Mouse (Mus musculus): ENCODE results near the gene Kdm6a.
A peak's percentile ranks its signal among the peaks of the same experiment; 100 is the strongest.

Gene Kdm6a

GRCm38 (mm10) chrX:18162192-18162857 lies at the start of gene Kdm6a:
Gene Kdm6a (plus strand): TSS chrX:18162575.
- peak; percentile 98 for DNase-seq (ENCODE audit: low spot score)

GRCm38 (mm10) chrX:18145557-18145956 lies 16.8 kb upstream of the Kdm6a start, which contains the start of gene Dusp21:
Gene Dusp21 (plus strand): TSS chrX:18145857.
- DNase-seq (ENCODE audit: low spot score) = no peak

GRCm38 (mm10) chrX:18160734-18161442 lies 1.5 kb upstream of the Kdm6a start:
- no peak for DNase-seq (ENCODE audit: low spot score)

GRCm38 (mm10) chrX:18161796-18162191 lies 581 bp upstream of the Kdm6a start:
- DNase-seq (ENCODE audit: low spot score) = no peak

- peak; percentile 46 for DNase-seq (ENCODE audit: low spot score)
Measured at GRCm38 (mm10) chrX:18162861-18163731, 721 bp downstream of the Kdm6a start.

- DNase-seq (ENCODE audit: low spot score) = no peak
Measured at GRCm38 (mm10) chrX:18163917-18164624, 1.7 kb downstream of the Kdm6a start.

GRCm38 (mm10) chrX:18165121-18165520 lies 2.7 kb downstream of the Kdm6a start:
- DNase-seq (ENCODE audit: low spot score) = no peak

GRCm38 (mm10) chrX:18166961-18167360 lies 4.6 kb downstream of the Kdm6a start:
- no peak for DNase-seq (ENCODE audit: low spot score)

GRCm38 (mm10) chrX:18168940-18169339 lies 6.6 kb downstream of the Kdm6a start:
- no peak for DNase-seq (ENCODE audit: low spot score)

- no peak for DNase-seq (ENCODE audit: low spot score)
Measured at GRCm38 (mm10) chrX:18174831-18175230, 12.5 kb downstream of the Kdm6a start.

GRCm38 (mm10) chrX:18177803-18178202 lies 15.4 kb downstream of the Kdm6a start:
- no peak for DNase-seq (ENCODE audit: low spot score)

GRCm38 (mm10) chrX:18179492-18179891 lies 17.1 kb downstream of the Kdm6a start:
- no peak for DNase-seq (ENCODE audit: low spot score)

- DNase-seq (ENCODE audit: low spot score) = no peak
Measured at GRCm38 (mm10) chrX:18187203-18187602, 24.8 kb downstream of the Kdm6a start.

GRCm38 (mm10) chrX:18188293-18188692 lies 25.9 kb downstream of the Kdm6a start:
- no peak for DNase-seq (ENCODE audit: low spot score)

- DNase-seq (ENCODE audit: low spot score) = no peak
Measured at GRCm38 (mm10) chrX:18239572-18239971, 77.2 kb downstream of the Kdm6a start.

- no peak for DNase-seq (ENCODE audit: low spot score)
Measured at GRCm38 (mm10) chrX:18250621-18251020, 88.2 kb downstream of the Kdm6a start.

- DNase-seq (ENCODE audit: low spot score) = peak; percentile 71
Measured at GRCm38 (mm10) chrX:18254767-18255166, 92.4 kb downstream of the Kdm6a start.

GRCm38 (mm10) chrX:18258238-18258809 lies 95.9 kb downstream of the Kdm6a start:
- DNase-seq (ENCODE audit: low spot score) = no peak

GRCm38 (mm10) chrX:18278561-18278960 lies 116.2 kb downstream of the Kdm6a start:
- DNase-seq (ENCODE audit: low spot score) = no peak

- DNase-seq (ENCODE audit: low spot score) = no peak
Measured at GRCm38 (mm10) chrX:18280134-18280533, 117.8 kb downstream of the Kdm6a start.

Data from layer of hippocampus, adult 11-12 months (tissue).